Mouse (Mus musculus): ENCODE measurements around the gene Vmn2r71. TPM values are rescaled to one million over a fixed set of nuclear protein-coding genes. Genes with fewer than 3 reads are reported as not detected.

Gene Vmn2r71
- polyA plus RNA-seq (2014; fragmentation: Nextera tagmentation; extraction: Ambion mirVana) = not detected in 2 replicates

DNA sequence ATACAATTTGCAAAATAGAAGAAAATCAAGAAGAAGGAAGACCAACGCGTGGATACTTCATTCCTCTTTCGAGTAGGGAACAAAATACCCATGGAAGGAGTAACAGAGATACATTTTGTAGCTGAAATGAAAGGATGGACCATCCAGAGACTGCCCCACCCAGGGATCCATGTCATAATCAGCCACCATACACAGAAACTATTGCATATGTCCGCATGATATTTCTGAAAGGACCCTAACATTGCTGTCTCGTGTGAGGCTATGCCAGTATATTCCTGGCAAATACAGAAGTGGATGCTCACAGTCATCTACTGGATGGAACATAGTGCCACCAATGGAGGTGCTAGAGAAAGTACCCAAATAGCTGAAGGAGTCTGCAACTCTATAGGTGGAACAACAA lies at the start of gene Vmn2r71:
Gene Vmn2r71 (plus strand): TSS at position 301 of the 400 bp plus-strand sequence.
- H3K27ac ChIP-seq (ENCODE audit: low read depth, low read length) = no peak within 1 kb of the TSS
- DNase-seq (ENCODE audit: low spot score, missing footprints) (no peak), ATAC-seq (ENCODE audit: low FRiP score) (no peak)
- H3K4me1 ChIP-seq (ENCODE audit: control insufficient read depth, insufficient read depth, low read length) = no peaks in the 10 kb centered on the region
- H3K4me3 ChIP-seq (ENCODE audit: low read depth, low read length) = no peak within 1 kb of the TSS
- H3K36me3 ChIP-seq (ENCODE audit: control insufficient read depth, insufficient read depth, low read length) = no peaks in the 10 kb centered on the region
- WGBS = 80% methylated on average over 5 of the region's 5 CpGs
- no peak within 1 kb of the TSS for H3K4me2 ChIP-seq
- no peak within 1 kb of the TSS for H3K9ac ChIP-seq (ENCODE audit: low read length)
- H3K9me3 ChIP-seq (ENCODE audit: control insufficient read depth, low read length) = no peaks in the 10 kb centered on the region
- no peaks in the 10 kb centered on the region for H3K27me3 ChIP-seq (ENCODE audit: control insufficient read depth, insufficient read depth, low read length)

DNA sequence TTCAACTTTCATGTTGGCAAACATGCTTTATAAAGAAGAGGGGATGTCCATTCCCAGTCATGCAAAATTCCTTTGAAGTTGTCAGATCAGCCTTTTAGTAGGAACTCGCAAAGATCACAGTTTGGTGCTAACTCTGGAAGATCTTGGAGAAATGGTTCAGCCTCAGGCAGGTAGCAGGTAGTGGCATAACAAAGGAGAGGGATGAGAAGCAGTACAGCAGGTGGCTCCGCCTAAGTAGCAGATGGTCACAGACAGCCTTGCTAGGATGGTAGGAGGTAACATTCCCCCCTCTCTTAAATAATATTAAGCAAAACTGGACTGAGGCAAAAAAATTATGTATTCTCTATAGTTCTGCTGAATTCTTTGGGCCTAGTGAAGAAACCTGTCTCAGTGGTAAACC lies 20.8 kb upstream of the Vmn2r71 start:
- ATAC-seq (ENCODE audit: low FRiP score) (no peak), DNase-seq (ENCODE audit: low spot score, missing footprints) (no peak)
- Histone ChIP-seq H3K27ac (ENCODE audit: low read depth, low read length) (no peak overlapping the region), H3K27me3 (ENCODE audit: control insufficient read depth, insufficient read depth, low read length) (no peaks in the 10 kb centered on the region), H3K4me1 (ENCODE audit: control insufficient read depth, insufficient read depth, low read length) (no peaks in the 10 kb centered on the region), H3K4me3 (ENCODE audit: low read depth, low read length) (no peak overlapping the region), H3K9me3 (ENCODE audit: control insufficient read depth, low read length) (peaks cover 5% of the 10 kb centered on the region; the same call in 1 of the 2 replicates), H3K36me3 (ENCODE audit: control insufficient read depth, insufficient read depth, low read length) (no peaks in the 10 kb centered on the region), H3K9ac (ENCODE audit: low read length) (no peak overlapping the region), H3K4me2 (no peak overlapping the region)
- 90% methylated on average over 2 of the region's 2 CpGs for WGBS

DNA sequence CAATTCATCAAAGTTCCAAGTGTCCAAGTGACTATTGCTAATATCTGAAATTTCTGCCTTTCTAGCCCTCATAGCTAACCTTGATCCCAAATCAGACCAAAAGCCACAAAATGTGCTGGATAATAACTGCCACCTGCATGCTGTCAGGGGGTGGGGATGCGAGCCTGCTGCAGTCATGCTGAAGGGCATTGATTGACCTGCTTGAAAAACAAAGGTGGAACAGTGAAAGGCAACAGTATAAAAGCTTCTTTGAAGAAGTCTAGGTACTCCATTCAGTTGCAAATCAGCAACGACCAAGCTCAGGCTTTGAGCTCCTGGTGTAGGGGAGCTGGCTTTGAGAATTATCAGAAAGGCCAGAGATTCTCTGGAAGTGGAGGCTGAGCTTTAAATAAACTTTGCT lies 19.8 kb upstream of the Vmn2r71 start:
- Histone ChIP-seq H3K4me3 (ENCODE audit: low read depth, low read length) (no peak overlapping the region), H3K27ac (ENCODE audit: low read depth, low read length) (no peak overlapping the region), H3K36me3 (ENCODE audit: control insufficient read depth, insufficient read depth, low read length) (no peaks in the 10 kb centered on the region), H3K4me2 (no peak overlapping the region), H3K27me3 (ENCODE audit: control insufficient read depth, insufficient read depth, low read length) (no peaks in the 10 kb centered on the region), H3K4me1 (ENCODE audit: control insufficient read depth, insufficient read depth, low read length) (no peaks in the 10 kb centered on the region), H3K9me3 (ENCODE audit: control insufficient read depth, low read length) (peaks cover 5% of the 10 kb centered on the region; the same call in 1 of the 2 replicates), H3K9ac (ENCODE audit: low read length) (no peak overlapping the region)
- ATAC-seq (ENCODE audit: low FRiP score) (no peak), DNase-seq (ENCODE audit: low spot score, missing footprints) (no peak)
- 54% methylated on average over 2 of the region's 2 CpGs for WGBS

DNA sequence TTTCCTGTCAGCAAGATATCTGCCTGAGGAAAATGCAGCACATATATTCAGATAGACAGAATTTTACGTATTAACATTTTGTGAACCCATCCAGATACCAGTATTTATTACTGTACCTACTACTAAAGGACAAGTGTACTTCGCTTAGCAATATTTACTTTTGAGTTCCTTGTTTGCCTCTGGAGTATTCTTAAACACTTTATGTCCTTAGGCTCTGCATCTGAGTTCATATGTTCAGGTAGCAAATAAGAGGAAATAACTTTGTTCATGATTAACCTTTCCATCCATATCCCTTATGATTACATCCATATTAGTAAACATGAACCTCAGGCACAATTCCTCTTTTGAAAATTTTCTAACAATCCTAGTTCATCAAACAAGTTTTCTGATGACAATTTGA lies 6.2 kb downstream of the Vmn2r71 start, which contains the start of gene Vmn2r70:
Gene Vmn2r70 (minus strand): TSS at position 101 of the 400 bp plus-strand sequence.
- Histone ChIP-seq H3K9ac (ENCODE audit: low read length) (no peak within 1 kb of the TSS), H3K36me3 (ENCODE audit: control insufficient read depth, insufficient read depth, low read length) (no peaks in the 10 kb centered on the region), H3K9me3 (ENCODE audit: control insufficient read depth, low read length) (no peaks in the 10 kb centered on the region), H3K27me3 (ENCODE audit: control insufficient read depth, insufficient read depth, low read length) (no peaks in the 10 kb centered on the region), H3K4me3 (ENCODE audit: low read depth, low read length) (no peak within 1 kb of the TSS), H3K27ac (ENCODE audit: low read depth, low read length) (no peak within 1 kb of the TSS), H3K4me2 (no peak within 1 kb of the TSS), H3K4me1 (ENCODE audit: control insufficient read depth, insufficient read depth, low read length) (no peaks in the 10 kb centered on the region)
- ATAC-seq (ENCODE audit: low FRiP score) (no peak), DNase-seq (ENCODE audit: low spot score, missing footprints) (no peak)
- 83% methylated on average over 2 of the region's 2 CpGs for WGBS

Other genes starting within 250 kb of the Vmn2r71 start
- not detected in 2 replicates for gene Vmn2r69, start 147.2 kb upstream of the Vmn2r71 start, polyA plus RNA-seq (2014; fragmentation: Nextera tagmentation; extraction: Ambion mirVana)
- not detected in 2 replicates for gene Vmn2r70, start 6.1 kb downstream of the Vmn2r71 start, polyA plus RNA-seq (2014; fragmentation: Nextera tagmentation; extraction: Ambion mirVana)
- not detected in 2 replicates for gene Vmn2r72, start 192.0 kb downstream of the Vmn2r71 start, polyA plus RNA-seq (2014; fragmentation: Nextera tagmentation; extraction: Ambion mirVana)

Measured in midbrain, embryonic 11.5 days (tissue).